Mouse (Mus musculus) liver, adult 2 months (tissue): ENCODE results near the gene Apobec3.

Experiments used
- CTCF ChIP-seq: fragments of 200-500 bp; IDR thresholded peaks from 2 replicates; pipeline ENCODE4 v1.5.1; 2011; ENCODE audit warnings: low read depth, low read length, control low read depth
- POLR2A ChIP-seq: fragments of 200-500 bp; IDR thresholded peaks from 2 replicates; pipeline ENCODE4 v1.6.1; 2011; ENCODE audit warnings: low read length, control low read depth; ENCODE audit not compliant: insufficient read depth; ENCODE audit errors: extremely low read depth

DNA sequence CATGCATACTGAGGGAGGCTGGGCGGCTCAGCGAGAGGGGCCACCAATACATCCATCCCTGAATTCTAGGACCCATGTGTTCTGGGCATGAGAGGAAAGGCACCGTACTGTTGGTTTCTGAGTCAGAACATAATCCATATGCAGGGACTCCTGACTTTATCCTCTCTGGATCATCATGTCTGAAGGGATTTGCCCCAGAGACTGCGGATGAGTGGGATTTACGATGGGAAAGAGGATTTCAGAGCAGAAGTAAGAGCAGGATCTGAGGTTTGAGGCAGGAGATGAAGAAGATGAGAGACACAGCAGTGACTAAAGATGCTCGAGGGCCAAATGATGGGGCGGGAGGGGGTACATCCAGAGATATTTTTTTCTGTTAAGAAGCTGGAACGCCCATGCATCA lies 17.9 kb upstream of the Apobec3 start:
- TF ChIP-seq CTCF = no peak
- TF ChIP-seq POLR2A = no peak
